Mouse (Mus musculus) forebrain, postnatal 0 days (tissue): Measurements from ENCODE around the gene Mapk11. TPM values are rescaled to one million over a fixed set of nuclear protein-coding genes. Genes with fewer than 3 reads are reported as not detected.

ENCODE experiments used
- ATAC-seq: fragments of 200-750 bp; cut with Nextera tagmentation; 2 replicates; pipeline ENCODE4 v1.8.0; 2017; ENCODE audit warnings: mild to moderate bottlenecking, moderate library complexity
- DNase-seq: peaks from one replicate; pipeline ENCODE4 v3.0.0-alpha.2; 2015
- H3K27ac ChIP-seq: fragments of 300-500 bp; sonication (generic); 2 replicates; pipeline ENCODE4 v1.5.1; 2014; ENCODE audit warnings: low read depth, mild to moderate bottlenecking, antibody characterized with exemption, low read length, moderate library complexity, mixed read lengths
- H3K27me3 ChIP-seq: fragments of 300-500 bp; sonication (generic); 2 replicates; pipeline ENCODE4 v1.6.1; 2014; ENCODE audit warnings: mild to moderate bottlenecking, low read length, mixed read lengths; ENCODE audit not compliant: insufficient read depth
- H3K36me3 ChIP-seq: fragments of 300-500 bp; sonication (generic); 2 replicates; pipeline ENCODE4 v1.6.1; 2014; ENCODE audit warnings: mild to moderate bottlenecking, moderate library complexity; ENCODE audit not compliant: insufficient read depth
- H3K4me1 ChIP-seq: fragments of 300-500 bp; sonication (generic); 2 replicates; pipeline ENCODE4 v1.6.1; 2014; ENCODE audit warnings: antibody characterized with exemption; ENCODE audit not compliant: insufficient read depth
- H3K4me2 ChIP-seq: fragments of 300-500 bp; sonication (generic); 2 replicates; pipeline ENCODE4 v1.6.1; 2014; ENCODE audit warnings: low read depth, mild to moderate bottlenecking, moderate library complexity
- H3K4me3 ChIP-seq: fragments of 300-500 bp; sonication (generic); 2 replicates; pipeline ENCODE4 v1.5.1; 2014; ENCODE audit warnings: low read depth, low read length, mixed read lengths
- H3K9ac ChIP-seq: fragments of 300-500 bp; sonication (generic); 2 replicates; pipeline ENCODE4 v1.6.1; 2014; ENCODE audit warnings: mild to moderate bottlenecking
- H3K9me3 ChIP-seq: fragments of 300-500 bp; sonication (generic); 2 replicates; pipeline ENCODE4 v1.6.1; 2016; ENCODE audit warnings: low read length
- CTCF ChIP-seq: sonication (generic); IDR thresholded peaks from 2 replicates; pipeline ENCODE4 v1.5.1; 2016; ENCODE audit warnings: antibody characterized with exemption, control low read depth, low read depth
- WGBS: fragments of 180-500 bp; shearing (Covaris S2); extraction: QIAGEN DNeasy Blood & Tissue Kit; methylation state at CpG from one replicate; pipeline ENCODE4 v1.1.7; 2014; 5-methylcytosine and 5-hydroxymethylcytosine counted together
- polyA plus RNA-seq: library from polyadenylated mRNA; unstranded; fragments of >200 nt; fragmentation: Nextera tagmentation; extraction: Ambion mirVana; gene quantifications from 2 replicates; pipeline ENCODE4 v1.2.1, GENCODE M21; 2015
- total RNA-seq: library from RNA; depleted of rRNA; stranded (reverse); fragments of >200 nt; gene quantifications from 2 replicates; pipeline ENCODE4 v1.2.3, GENCODE M21; 2014

Mapk11 gene
- total and polyA plus RNA-seq, 2 experiments from 2014 or later, result 21.3 to 35.2 TPM

GRCm38 (mm10) chr15:89110147-89110546, 39.3 kb downstream of the Mapk11 start:
- no peaks in the 10 kb centered on the region for H3K4me1 ChIP-seq
- peaks cover 82% of the 10 kb centered on the region for H3K36me3 ChIP-seq
- no peaks in the 10 kb centered on the region for H3K27me3 ChIP-seq
- no peak for TF ChIP-seq CTCF
- no peak overlapping the region for H3K9ac ChIP-seq
- H3K9me3 ChIP-seq, result no peaks in the 10 kb centered on the region
- WGBS, result 81% methylated on average over 9 of the region's 9 CpGs
- no peak overlapping the region for H3K27ac ChIP-seq
- no peak overlapping the region for H3K4me3 ChIP-seq
- DNase-seq (no peak), ATAC-seq (no peak)
- no peak overlapping the region for H3K4me2 ChIP-seq

GRCm38 (mm10) chr15:89106976-89107375, 42.5 kb downstream of the Mapk11 start:
- Histone ChIP-seq H3K4me2 (no peak overlapping the region), H3K9ac (no peak overlapping the region), H3K9me3 (no peaks in the 10 kb centered on the region), H3K36me3 (peaks cover 94% of the 10 kb centered on the region), H3K27me3 (no peaks in the 10 kb centered on the region), H3K27ac (no peak overlapping the region), H3K4me3 (no peak overlapping the region), H3K4me1 (no peaks in the 10 kb centered on the region)
- ATAC-seq, result no peak
- DNase-seq, result no peak
- TF ChIP-seq CTCF, result no peak
- WGBS, result 100% methylated on average over 1 of the region's 1 CpGs

- Histone ChIP-seq H3K4me1 (no peaks in the 10 kb centered on the region), H3K36me3 (peaks cover 95% of the 10 kb centered on the region), H3K4me3 (no peak overlapping the region), H3K4me2 (no peak overlapping the region), H3K27me3 (no peaks in the 10 kb centered on the region), H3K9me3 (no peaks in the 10 kb centered on the region), H3K27ac (no peak overlapping the region), H3K9ac (no peak overlapping the region)
- no peak for TF ChIP-seq CTCF
- DNase-seq, result no peak
- WGBS, result 80% methylated on average over 13 of the region's 13 CpGs
- no peak for ATAC-seq
Measured at GRCm38 (mm10) chr15:89106073-89106472, 43.4 kb downstream of the Mapk11 start.

GRCm38 (mm10) chr15:89104425-89104824, 45.0 kb downstream of the Mapk11 start:
- DNase-seq, result no peak
- no peaks in the 10 kb centered on the region for H3K4me1 ChIP-seq
- no peak overlapping the region for H3K4me3 ChIP-seq
- H3K27me3 ChIP-seq, result no peaks in the 10 kb centered on the region
- 97% methylated on average over 8 of the region's 8 CpGs for WGBS
- H3K27ac ChIP-seq, result no peak overlapping the region
- peaks cover 95% of the 10 kb centered on the region for H3K36me3 ChIP-seq
- H3K9ac ChIP-seq, result no peak overlapping the region
- no peak for TF ChIP-seq CTCF
- no peaks in the 10 kb centered on the region for H3K9me3 ChIP-seq
- no peak overlapping the region for H3K4me2 ChIP-seq
- ATAC-seq, result no peak

- no peak overlapping the region for H3K27ac ChIP-seq
- no peak overlapping the region for H3K4me3 ChIP-seq
- DNase-seq (no peak), ATAC-seq (no peak)
- peaks cover 95% of the 10 kb centered on the region for H3K36me3 ChIP-seq
- H3K4me1 ChIP-seq, result no peaks in the 10 kb centered on the region
- H3K9ac ChIP-seq, result no peak overlapping the region
- WGBS, result 85% methylated on average over 10 of the region's 10 CpGs
- no peaks in the 10 kb centered on the region for H3K27me3 ChIP-seq
- no peak for TF ChIP-seq CTCF
- no peak overlapping the region for H3K4me2 ChIP-seq
- H3K9me3 ChIP-seq, result no peaks in the 10 kb centered on the region
Measured at GRCm38 (mm10) chr15:89103921-89104320, 45.5 kb downstream of the Mapk11 start.

- H3K4me1 ChIP-seq, result no peaks in the 10 kb centered on the region
- peaks cover 92% of the 10 kb centered on the region for H3K36me3 ChIP-seq
- H3K27me3 ChIP-seq, result no peaks in the 10 kb centered on the region
- ATAC-seq, result no peak
- no peak for TF ChIP-seq CTCF
- H3K9ac ChIP-seq, result no peak overlapping the region
- H3K9me3 ChIP-seq, result no peaks in the 10 kb centered on the region
- 64% methylated on average over 5 of the region's 5 CpGs for WGBS
- no peak overlapping the region for H3K4me3 ChIP-seq
- no peak overlapping the region for H3K27ac ChIP-seq
- no peak for DNase-seq
- H3K4me2 ChIP-seq, result no peak overlapping the region
Measured at GRCm38 (mm10) chr15:89102646-89103045, 46.8 kb downstream of the Mapk11 start.

GRCm38 (mm10) chr15:89100823-89101222, 48.6 kb downstream of the Mapk11 start:
- Histone ChIP-seq H3K4me2 (no peak overlapping the region), H3K4me1 (no peaks in the 10 kb centered on the region), H3K27ac (no peak overlapping the region), H3K27me3 (no peaks in the 10 kb centered on the region), H3K4me3 (no peak overlapping the region), H3K9me3 (no peaks in the 10 kb centered on the region), H3K9ac (no peak overlapping the region), H3K36me3 (peaks cover 95% of the 10 kb centered on the region)
- DNase-seq (no peak), ATAC-seq (no peak)
- TF ChIP-seq CTCF, result no peak
- 95% methylated on average over 12 of the region's 12 CpGs for WGBS

- Histone ChIP-seq H3K4me2 (no peak overlapping the region), H3K9ac (no peak overlapping the region), H3K9me3 (no peaks in the 10 kb centered on the region), H3K27me3 (no peaks in the 10 kb centered on the region), H3K4me1 (no peaks in the 10 kb centered on the region), H3K27ac (no peak overlapping the region), H3K36me3 (peaks cover 95% of the 10 kb centered on the region), H3K4me3 (no peak overlapping the region)
- no peak for TF ChIP-seq CTCF
- DNase-seq (no peak), ATAC-seq (no peak)
- WGBS, result 89% methylated on average over 7 of the region's 7 CpGs
Measured at GRCm38 (mm10) chr15:89098616-89099015, 50.8 kb downstream of the Mapk11 start.
